Mouse (Mus musculus) hindbrain, embryonic 15.5 days (tissue): Measurements from ENCODE around the gene BC028528. TPM values are rescaled to one million over a fixed set of nuclear protein-coding genes. Genes with fewer than 3 reads are reported as not detected.
A peak's percentile ranks its signal among the peaks of the same experiment; 100 is the strongest.

ENCODE experiments used
- ATAC-seq: fragments of 200-750 bp; cut with Nextera tagmentation; 2 replicates; pipeline ENCODE4 v1.8.0; 2017; ENCODE audit warnings: low read depth, moderate number of reproducible peaks, moderate TSS enrichment; ENCODE audit not compliant: low FRiP score
- H3K27ac ChIP-seq: fragments of 300-500 bp; sonication (generic); replicated peaks from 2 replicates; pipeline ENCODE4 v1.5.1; 2015; ENCODE audit warnings: mild to moderate bottlenecking, inconsistent platforms
- H3K27me3 ChIP-seq: fragments of 300-500 bp; sonication (generic); 2 replicates; pipeline ENCODE4 v1.6.1; 2015; ENCODE audit warnings: control low read depth, inconsistent platforms
- H3K36me3 ChIP-seq: fragments of 300-500 bp; sonication (generic); 2 replicates; pipeline ENCODE4 v1.6.1; 2015; ENCODE audit warnings: control low read depth, inconsistent platforms
- H3K4me1 ChIP-seq: fragments of 300-500 bp; sonication (generic); replicated peaks from 2 replicates; pipeline ENCODE4 v1.6.1; 2015; ENCODE audit warnings: control low read depth, inconsistent platforms
- H3K4me2 ChIP-seq: fragments of 300-500 bp; sonication (generic); 2 replicates; pipeline ENCODE4 v1.6.1; 2015; ENCODE audit warnings: moderate library complexity, mild to moderate bottlenecking, inconsistent platforms
- H3K4me3 ChIP-seq: fragments of 300-500 bp; sonication (generic); 2 replicates; pipeline ENCODE4 v1.5.1; 2015; ENCODE audit warnings: mild to moderate bottlenecking, inconsistent platforms
- H3K9ac ChIP-seq: fragments of 300-500 bp; sonication (generic); 2 replicates; pipeline ENCODE4 v1.6.1; 2015; ENCODE audit warnings: inconsistent platforms
- H3K9me3 ChIP-seq: fragments of 300-500 bp; sonication (generic); 2 replicates; pipeline ENCODE4 v1.6.1; 2016; ENCODE audit warnings: control low read depth, inconsistent platforms
- WGBS: fragments of 180-500 bp; shearing (Covaris S2); methylation state at CpG from one replicate; pipeline ENCODE4 v1.1.7; 2015; 5-methylcytosine and 5-hydroxymethylcytosine counted together
- polyA plus RNA-seq: library from polyadenylated mRNA; unstranded; fragments of >200 nt; fragmentation: Nextera tagmentation; extraction: Ambion mirVana; gene quantifications from 2 replicates; pipeline ENCODE4 v1.2.1, GENCODE M21; 2015

BC028528 gene
- polyA plus RNA-seq, 1 experiment from 2014 or later: 19.8 TPM

DNA sequence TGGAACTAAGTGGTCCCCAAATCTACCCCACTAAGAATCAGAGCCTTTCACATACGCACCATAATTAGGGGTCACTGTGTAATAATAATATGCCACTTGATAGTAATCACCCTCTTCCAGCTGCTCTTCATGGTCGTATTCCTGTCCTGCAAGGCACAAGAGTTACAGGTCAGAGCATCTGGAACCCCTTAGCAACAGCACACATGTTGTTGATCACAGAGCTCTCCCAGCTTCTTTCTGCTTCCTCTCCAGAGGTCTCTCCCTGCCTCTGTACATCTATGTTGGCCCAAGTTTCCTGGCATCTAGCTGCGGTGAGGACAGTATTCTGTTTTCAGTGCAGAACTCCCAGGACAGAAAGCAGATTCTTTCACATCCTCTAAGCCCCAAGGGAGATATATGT, 2.1 kb downstream of the BC028528 start:
- H3K4me1 ChIP-seq: peaks cover 11% of the 10 kb centered on the region
- ATAC-seq: no peak

DNA sequence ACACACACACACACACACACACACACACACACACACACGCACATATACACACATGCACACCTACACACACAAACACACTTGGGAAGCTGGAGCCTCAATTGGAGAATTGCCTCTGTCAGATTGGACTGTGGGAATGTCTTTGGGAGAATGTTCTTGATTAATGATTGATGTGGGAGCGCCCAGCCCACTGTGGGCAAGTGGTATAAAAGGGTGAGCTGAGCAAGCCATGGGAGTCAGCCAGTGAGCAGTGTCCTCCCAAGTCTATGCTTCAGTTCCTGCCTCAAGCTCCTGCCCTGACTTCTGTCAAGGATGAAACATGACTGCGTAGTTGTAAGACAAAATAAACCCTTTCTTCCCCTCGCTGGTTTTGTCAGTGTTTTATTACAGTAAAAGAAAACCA, 4.2 kb downstream of the BC028528 start:
- Histone ChIP-seq H3K36me3 (no peaks in the 10 kb centered on the region), H3K9me3 (no peaks in the 10 kb centered on the region), H3K4me1 (peaks cover 7% of the 10 kb centered on the region), H3K4me2 (no peak overlapping the region), H3K9ac (no peak overlapping the region), H3K27me3 (no peaks in the 10 kb centered on the region), H3K27ac (no peak overlapping the region), H3K4me3 (no peak overlapping the region)
- ATAC-seq: no peak
- WGBS: 80% methylated on average over 4 of the region's 4 CpGs

More for the DNA sequence above, 2.1 kb downstream of the BC028528 start:
- H3K27ac ChIP-seq: no peak overlapping the region
- WGBS: 90% methylated on average over 3 of the region's 3 CpGs
- H3K4me3 ChIP-seq: no peak overlapping the region
- no peaks in the 10 kb centered on the region for H3K9me3 ChIP-seq
- no peak overlapping the region for H3K9ac ChIP-seq
- H3K27me3 ChIP-seq: no peaks in the 10 kb centered on the region
- H3K36me3 ChIP-seq: no peaks in the 10 kb centered on the region
- H3K4me2 ChIP-seq: no peak overlapping the region

DNA sequence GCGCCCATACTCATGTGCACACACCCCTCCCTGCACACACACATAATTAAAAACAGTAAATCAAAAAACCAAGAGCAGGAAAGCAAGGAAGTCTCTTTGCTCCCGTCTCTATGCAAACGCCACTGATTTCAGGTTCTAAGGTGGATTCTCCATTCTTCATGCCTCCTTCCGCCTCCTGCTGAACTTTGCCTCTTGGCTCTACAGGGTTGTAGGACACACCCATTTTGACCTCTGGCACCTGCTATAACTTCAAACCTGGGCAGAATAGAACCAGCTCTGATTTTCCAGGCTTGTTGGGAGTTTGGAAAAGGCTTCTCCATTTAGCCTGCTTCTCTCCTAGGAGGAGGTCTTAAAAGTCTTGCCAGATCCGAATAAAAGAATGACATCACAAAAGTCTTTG, 7.4 kb downstream of the BC028528 start:
- Histone ChIP-seq H3K27me3 (no peaks in the 10 kb centered on the region), H3K9me3 (no peaks in the 10 kb centered on the region), H3K4me1 (peaks cover 18% of the 10 kb centered on the region), H3K4me3 (no peak overlapping the region), H3K4me2 (no peak overlapping the region), H3K36me3 (no peaks in the 10 kb centered on the region), H3K9ac (no peak overlapping the region), H3K27ac (no peak overlapping the region)
- ATAC-seq: no peak
- WGBS: 86% methylated on average over 5 of the region's 5 CpGs

DNA sequence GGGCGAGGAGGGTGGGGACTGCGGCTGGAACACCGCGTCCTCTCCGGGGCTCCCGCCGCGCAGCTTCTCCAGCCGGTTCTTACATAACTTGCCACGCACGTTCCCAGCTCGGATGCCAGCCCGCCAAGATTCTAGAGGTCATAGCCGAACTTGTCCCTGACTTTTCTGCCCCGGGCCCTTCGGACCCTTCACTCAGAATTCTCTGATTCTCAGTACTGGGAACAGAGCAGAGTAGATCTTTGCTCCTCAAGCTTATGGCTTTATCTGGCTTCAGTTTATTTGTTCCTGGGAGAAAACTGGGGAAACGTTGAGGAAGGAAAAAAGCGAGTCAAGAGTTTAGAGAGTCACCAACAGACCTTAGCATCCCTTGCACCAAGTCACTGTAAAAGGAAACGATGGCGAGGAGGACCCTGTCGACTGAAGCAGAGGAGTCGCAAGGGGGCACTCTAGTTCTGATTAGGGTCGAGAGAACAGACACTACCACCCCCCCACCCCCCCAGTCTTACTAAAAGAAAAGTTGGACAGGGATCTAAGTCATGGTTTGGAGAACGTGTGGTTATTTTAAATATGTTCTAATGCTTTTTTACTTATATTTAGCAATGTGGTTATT, 8.9 kb downstream of the BC028528 start:
- Histone ChIP-seq H3K36me3 (no peaks in the 10 kb centered on the region), H3K9me3 (no peaks in the 10 kb centered on the region), H3K4me1 (peaks cover 18% of the 10 kb centered on the region), H3K27ac (0 out of 2 replicates have a peak overlapping the region, but pooled peaks have one; percentile 2), H3K4me2 (peak overlapping the region; percentile 96), H3K27me3 (no peaks in the 10 kb centered on the region), H3K4me3 (peak overlapping the region; percentile 52), H3K9ac (peak overlapping the region; percentile 25)
- 2% methylated on average over 24 of the region's 24 CpGs for WGBS
- no peak for ATAC-seq

DNA sequence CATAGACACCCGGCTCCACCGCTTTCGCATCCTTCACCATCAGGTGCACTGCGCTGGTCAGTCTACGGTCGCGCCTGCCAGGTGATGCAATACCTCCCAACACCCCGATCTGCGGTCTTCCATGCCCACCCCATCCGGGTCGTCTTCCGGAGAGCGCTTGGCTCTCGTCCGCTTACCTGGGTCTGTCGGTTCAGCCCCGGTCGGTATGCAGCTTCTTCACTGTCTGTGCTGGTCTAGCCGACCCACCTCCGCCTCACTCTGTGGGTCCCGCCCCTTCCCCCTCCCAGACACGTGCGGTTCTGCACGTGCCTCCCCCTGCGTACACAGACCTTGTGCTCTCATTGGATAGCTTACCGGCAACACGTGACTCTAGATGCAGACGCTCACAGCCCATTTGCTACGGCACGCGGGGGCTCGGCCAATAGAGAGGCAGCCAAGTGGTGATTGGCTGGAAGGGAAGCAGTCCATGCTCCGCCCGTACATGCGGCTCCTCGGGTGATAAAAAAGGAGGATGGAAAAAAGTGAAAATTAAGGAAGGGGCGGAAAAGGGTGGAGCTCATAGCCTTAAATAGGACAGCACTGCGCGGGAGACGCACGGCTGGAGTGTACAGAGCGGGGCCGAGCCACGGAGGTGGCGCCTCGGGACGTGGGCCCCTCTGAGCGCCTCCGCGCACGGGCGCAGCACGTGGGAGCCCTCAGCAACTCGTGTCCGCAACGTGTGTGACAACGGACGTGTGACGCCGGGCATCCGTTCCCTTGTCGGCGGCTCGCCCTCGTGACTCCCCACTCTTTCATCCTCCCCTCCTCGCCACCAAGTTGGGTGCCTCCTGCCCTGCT, 9.6 kb downstream of the BC028528 start, which contains the start of gene Ciart:
Gene Ciart (minus strand): TSS at position 273 of the 837 bp plus-strand sequence.
- Histone ChIP-seq H3K27me3 (no peaks in the 10 kb centered on the region), H3K4me1 (peaks cover 18% of the 10 kb centered on the region), H3K4me2 (peak within 1 kb of the TSS; percentile 96), H3K27ac (0 out of 2 replicates have a peak within 1 kb of the TSS, but pooled peaks have one; percentile 2), H3K4me3 (peak within 1 kb of the TSS; percentile 52), H3K9me3 (no peaks in the 10 kb centered on the region), H3K9ac (peak within 1 kb of the TSS; percentile 25), H3K36me3 (no peaks in the 10 kb centered on the region)
- under 1% methylated on average over 66 of the region's 66 CpGs for WGBS
- peak; percentile 99 for ATAC-seq

DNA sequence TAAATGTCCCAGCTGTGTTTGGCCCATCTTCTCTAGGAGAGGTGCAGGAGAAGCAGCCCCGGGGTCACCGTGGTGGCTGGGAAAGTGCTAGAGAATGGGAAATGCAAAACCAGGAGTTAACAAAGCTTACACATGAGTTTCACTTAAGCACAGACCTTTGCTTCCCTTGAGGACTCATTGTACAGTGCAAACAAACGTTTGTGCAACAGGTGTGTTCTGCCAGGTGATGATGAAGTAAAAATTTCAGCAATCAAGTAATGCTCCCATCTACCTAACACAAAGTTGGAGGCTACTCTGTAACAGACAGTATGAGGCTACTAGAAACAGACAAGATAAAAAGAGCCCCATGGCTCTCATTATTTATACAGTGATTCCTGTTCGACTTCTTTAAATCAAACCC, 12.7 kb downstream of the BC028528 start:
- Histone ChIP-seq H3K4me2 (no peak overlapping the region), H3K9ac (no peak overlapping the region), H3K4me3 (no peak overlapping the region), H3K27ac (no peak overlapping the region), H3K4me1 (peaks cover 18% of the 10 kb centered on the region), H3K36me3 (no peaks in the 10 kb centered on the region), H3K9me3 (no peaks in the 10 kb centered on the region), H3K27me3 (no peaks in the 10 kb centered on the region)
- ATAC-seq: no peak
- 92% methylated on average over 4 of the region's 4 CpGs for WGBS

DNA sequence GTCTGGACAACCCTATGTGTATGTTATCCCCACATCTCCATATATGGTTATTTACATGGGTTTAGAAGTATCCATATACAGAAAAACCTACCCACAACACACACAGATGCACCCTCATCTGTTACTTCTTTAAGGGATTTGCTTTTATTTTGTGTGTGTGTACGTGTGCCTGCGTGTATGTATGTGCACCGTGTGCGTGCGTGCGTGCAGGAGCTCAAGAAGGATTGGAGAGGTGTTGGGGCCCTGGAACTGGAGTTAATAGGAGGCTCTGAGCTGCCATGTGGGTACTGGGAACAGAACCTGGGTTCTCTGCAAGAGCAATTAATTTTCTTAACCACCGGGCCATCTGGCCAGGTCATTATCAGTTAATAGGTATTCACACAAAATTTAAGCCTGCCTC, 19.8 kb downstream of the BC028528 start:
- H3K9ac ChIP-seq: peak overlapping the region; percentile 74
- WGBS: 85% methylated on average over 7 of the region's 7 CpGs
- no peak for ATAC-seq
- peak overlapping the region; percentile 80 for H3K4me2 ChIP-seq
- H3K4me3 ChIP-seq: peak overlapping the region; percentile 67
- peaks cover 18% of the 10 kb centered on the region for H3K36me3 ChIP-seq
- no peaks in the 10 kb centered on the region for H3K27me3 ChIP-seq
- peaks cover 17% of the 10 kb centered on the region for H3K4me1 ChIP-seq
- no peak overlapping the region for H3K27ac ChIP-seq
- no peaks in the 10 kb centered on the region for H3K9me3 ChIP-seq

DNA sequence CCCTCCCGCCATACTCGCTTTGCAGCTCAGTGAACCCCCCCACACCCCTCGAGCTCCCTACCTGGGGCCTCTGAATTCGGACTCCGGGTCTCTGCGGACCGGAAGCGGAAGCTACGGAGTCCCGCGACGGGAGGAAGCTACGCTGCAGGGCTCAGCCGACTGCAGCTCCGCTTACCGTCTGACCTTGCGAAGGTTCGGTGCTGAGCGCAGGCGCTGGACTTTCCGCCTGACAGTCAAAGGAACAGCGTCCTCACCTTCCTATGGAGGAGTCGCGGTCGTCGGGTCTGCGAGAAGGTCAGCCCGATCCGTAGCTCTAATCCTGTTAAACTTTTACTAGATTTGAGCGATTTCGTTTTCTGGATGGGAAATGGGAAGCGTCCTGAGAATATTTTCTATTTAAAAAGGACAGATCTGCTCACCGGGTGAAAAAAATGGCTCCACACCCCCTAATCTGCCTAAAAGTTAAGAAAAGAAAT, 20.4 kb downstream of the BC028528 start, which contains the start of gene Mrps21:
Gene Mrps21 (minus strand): TSS at position 128 of the 476 bp plus-strand sequence.
- Histone ChIP-seq H3K4me3 (peak within 1 kb of the TSS; percentile 67), H3K4me2 (peak within 1 kb of the TSS; percentile 80), H3K27me3 (no peaks in the 10 kb centered on the region), H3K36me3 (peaks cover 20% of the 10 kb centered on the region), H3K4me1 (peaks cover 17% of the 10 kb centered on the region), H3K27ac (peak within 1 kb of the TSS; percentile 77), H3K9me3 (no peaks in the 10 kb centered on the region), H3K9ac (peak within 1 kb of the TSS; percentile 74)
- ATAC-seq: peak; percentile 93
- under 1% methylated on average over 33 of the region's 33 CpGs for WGBS

DNA sequence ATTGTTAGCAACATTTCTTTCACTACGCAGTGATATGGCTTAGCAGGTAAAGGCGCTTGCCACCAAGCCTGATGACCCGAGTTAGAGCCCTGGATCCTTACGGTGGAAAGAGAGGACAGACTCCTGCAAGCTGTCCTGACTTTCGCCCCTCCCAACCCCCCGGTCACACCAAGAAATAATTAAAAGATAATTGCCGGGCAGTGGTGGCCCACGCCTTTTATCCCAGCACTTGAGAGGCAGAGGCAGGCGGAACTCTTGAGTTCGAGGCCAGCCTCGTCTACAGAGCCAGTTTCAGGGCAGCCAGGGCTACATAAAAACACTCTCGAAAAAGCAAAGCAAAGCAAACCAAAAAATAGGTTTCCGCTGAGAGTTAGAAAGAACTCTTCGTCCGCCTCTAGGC, 20.8 kb downstream of the BC028528 start:
- Histone ChIP-seq H3K4me3 (peak overlapping the region; percentile 67), H3K9ac (peak overlapping the region; percentile 74), H3K4me2 (peak overlapping the region; percentile 80), H3K4me1 (peaks cover 17% of the 10 kb centered on the region), H3K9me3 (no peaks in the 10 kb centered on the region), H3K27me3 (no peaks in the 10 kb centered on the region), H3K36me3 (peaks cover 20% of the 10 kb centered on the region), H3K27ac (peak overlapping the region; percentile 77)
- 6% methylated on average over 15 of the region's 15 CpGs for WGBS
- peak; percentile 44; the same call in 1 of the 2 replicates for ATAC-seq

DNA sequence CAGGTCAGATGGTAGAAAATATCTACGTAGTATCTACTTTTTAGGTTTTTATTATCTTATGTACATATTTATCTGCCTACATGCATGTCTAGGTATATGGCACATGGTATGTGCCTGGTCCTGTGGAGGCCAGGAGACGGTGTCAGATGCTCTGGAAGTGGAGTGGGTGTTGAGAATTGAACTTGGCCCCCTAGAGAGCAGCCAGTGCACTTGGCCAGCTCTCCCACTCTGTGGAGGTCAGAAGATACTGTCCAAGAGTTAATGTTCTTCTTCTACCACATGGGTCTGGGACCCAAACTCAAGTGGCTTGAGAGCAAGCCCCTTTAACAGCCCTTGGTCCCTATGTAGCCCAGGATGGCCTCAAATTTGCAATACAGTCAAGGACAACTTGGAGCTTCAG, 24.4 kb downstream of the BC028528 start:
- WGBS: 96% methylated on average over 2 of the region's 2 CpGs
- ATAC-seq: no peak
- no peaks in the 10 kb centered on the region for H3K9me3 ChIP-seq
- H3K4me3 ChIP-seq: no peak overlapping the region
- peaks cover 36% of the 10 kb centered on the region for H3K36me3 ChIP-seq
- no peaks in the 10 kb centered on the region for H3K27me3 ChIP-seq
- peaks cover 15% of the 10 kb centered on the region for H3K4me1 ChIP-seq
- no peak overlapping the region for H3K27ac ChIP-seq
- no peak overlapping the region for H3K9ac ChIP-seq
- H3K4me2 ChIP-seq: no peak overlapping the region

DNA sequence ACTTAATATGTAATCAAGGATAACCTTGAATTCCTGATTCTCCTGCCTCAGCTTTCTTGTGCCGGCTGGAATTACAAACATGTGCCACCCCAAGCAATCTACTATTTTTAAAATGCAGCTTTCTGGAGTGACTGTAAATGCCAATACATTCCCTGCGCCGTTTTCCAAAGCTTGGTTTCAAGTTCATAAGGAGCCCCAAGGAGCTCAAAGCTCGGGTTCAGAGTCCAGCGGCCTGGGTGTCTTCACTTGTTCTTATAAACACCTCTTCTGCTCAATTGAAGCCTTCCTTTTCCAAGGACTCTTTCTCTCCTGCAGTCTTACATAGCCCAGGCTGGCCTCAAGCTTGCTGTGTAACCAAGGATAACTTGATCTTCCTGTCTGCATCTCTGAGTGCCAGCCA, 25.7 kb downstream of the BC028528 start:
- no peak overlapping the region for H3K4me3 ChIP-seq
- no peak for ATAC-seq
- H3K27ac ChIP-seq: no peak overlapping the region
- 93% methylated on average over 5 of the region's 5 CpGs for WGBS
- no peak overlapping the region for H3K4me2 ChIP-seq
- H3K9ac ChIP-seq: no peak overlapping the region
- peaks cover 36% of the 10 kb centered on the region for H3K36me3 ChIP-seq
- H3K9me3 ChIP-seq: no peaks in the 10 kb centered on the region
- H3K4me1 ChIP-seq: peaks cover 8% of the 10 kb centered on the region
- H3K27me3 ChIP-seq: no peaks in the 10 kb centered on the region

DNA sequence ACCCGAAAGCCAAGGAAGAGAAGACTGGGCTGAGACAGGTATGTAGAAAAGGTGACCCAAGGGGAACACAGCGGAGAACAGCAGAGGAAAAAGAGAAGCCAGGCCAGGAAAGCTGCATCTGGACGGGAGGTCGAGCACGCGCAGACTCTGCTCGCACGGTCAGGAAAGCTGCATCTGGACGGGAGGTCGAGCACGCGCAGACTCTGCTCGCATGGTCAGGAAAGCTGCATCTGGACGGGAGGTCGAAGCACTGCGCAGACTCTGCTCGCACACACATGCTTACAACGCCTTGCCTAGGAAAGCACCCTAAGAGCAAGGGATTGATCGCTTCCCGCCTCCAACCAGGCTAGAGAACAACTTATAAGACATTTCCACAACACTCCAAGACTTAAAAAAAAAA, 26.2 kb downstream of the BC028528 start:
- H3K9ac ChIP-seq: no peak overlapping the region
- no peak for ATAC-seq
- H3K4me3 ChIP-seq: no peak overlapping the region
- WGBS: 89% methylated on average over 20 of the region's 20 CpGs
- no peak overlapping the region for H3K27ac ChIP-seq
- no peak overlapping the region for H3K4me2 ChIP-seq
- H3K9me3 ChIP-seq: no peaks in the 10 kb centered on the region
- H3K27me3 ChIP-seq: no peaks in the 10 kb centered on the region
- peaks cover 4% of the 10 kb centered on the region for H3K4me1 ChIP-seq
- H3K36me3 ChIP-seq: peaks cover 36% of the 10 kb centered on the region
